Mouse (Mus musculus): Measurements from ENCODE around the gene Ppib. TPM values are rescaled to one million over a fixed set of nuclear protein-coding genes. Genes with fewer than 3 reads are reported as not detected.

Ppib gene
- polyA plus RNA-seq, 1 experiment, result 31.6 TPM

DNA sequence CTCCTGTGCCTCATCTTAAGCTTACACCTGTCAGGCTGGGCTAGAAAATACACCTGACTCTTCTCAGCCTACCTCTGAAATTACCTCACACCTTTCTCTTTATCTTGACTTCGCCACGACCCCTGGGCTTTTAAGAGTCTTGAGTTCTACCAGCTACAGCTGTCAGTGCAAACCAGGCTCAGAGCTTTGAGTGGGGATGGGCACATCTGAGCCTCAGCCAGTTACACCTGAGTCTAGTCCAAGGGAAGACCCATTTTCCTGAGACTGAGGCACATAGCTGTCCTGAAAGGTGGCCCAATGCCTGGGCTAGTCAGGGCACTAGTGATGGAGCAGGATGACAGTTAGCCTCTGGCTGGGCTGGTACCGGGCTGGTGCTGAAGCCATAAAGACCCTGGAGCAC is 6.8 kb downstream of the Ppib start:
- TF ChIP-seq GATA1 (IDR thresholded peaks at IDR 0.05; ENCODE audit: low read length), result no peak

GRCm38 (mm10) chr9:66067542-66067941 is 7.5 kb downstream of the Ppib start:
- TF ChIP-seq GATA1 (IDR thresholded peaks at IDR 0.05; ENCODE audit: low read length), result no peak

GRCm38 (mm10) chr9:66068056-66068455 is 8.0 kb downstream of the Ppib start:
- TF ChIP-seq GATA1 (IDR thresholded peaks at IDR 0.05; ENCODE audit: low read length), result no peak

DNA sequence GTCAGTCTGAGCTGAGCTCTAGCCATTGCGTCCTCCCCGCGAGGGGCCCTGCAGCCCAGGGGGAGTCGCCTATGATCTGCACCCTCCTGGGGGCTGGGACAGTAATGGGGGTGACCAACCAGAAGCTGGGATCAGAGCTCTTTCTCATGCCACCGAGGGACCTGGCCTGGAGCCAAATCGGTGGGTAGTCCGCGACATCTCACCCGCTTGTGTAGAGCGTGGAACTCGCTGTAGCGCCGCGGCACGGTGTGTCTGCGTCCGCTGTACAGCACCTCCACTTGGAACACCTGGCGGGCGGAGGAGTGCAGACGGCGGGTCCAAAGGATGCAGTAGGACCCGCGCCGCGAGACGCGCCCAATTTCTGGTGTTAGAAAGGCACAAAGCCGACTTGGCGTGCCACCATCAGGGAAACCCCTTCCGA is 9.0 kb downstream of the Ppib start:
- no peak for TF ChIP-seq GATA1 (IDR thresholded peaks at IDR 0.05; ENCODE audit: low read length)

DNA sequence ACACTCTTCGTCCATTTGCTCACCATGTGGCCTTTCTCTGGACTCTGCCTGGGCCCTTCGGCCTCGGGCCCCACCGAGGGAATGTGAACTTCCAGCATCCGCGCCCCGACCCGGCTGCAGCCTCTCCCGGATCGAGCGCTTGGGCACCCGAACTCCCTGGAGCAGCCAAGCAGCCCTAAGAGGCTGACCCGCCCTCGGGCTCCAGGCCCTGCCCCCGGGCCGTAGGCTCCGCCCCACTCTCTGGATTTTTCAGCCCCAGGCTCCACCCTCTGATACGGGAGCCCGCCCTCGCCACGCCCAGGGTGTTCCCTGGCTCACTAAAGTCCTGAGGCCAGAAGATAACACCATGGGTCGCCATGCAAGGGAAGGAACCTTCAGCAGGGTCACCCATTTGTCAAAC is 9.6 kb downstream of the Ppib start, which contains the start of gene Snx22:
Gene Snx22 (minus strand): TSS at position 137 of the 400 bp plus-strand sequence.
- no peak for TF ChIP-seq GATA1 (IDR thresholded peaks at IDR 0.05; ENCODE audit: low read length)

- TF ChIP-seq GATA1 (IDR thresholded peaks at IDR 0.05; ENCODE audit: low read length), result no peak
Measured at GRCm38 (mm10) chr9:66070151-66070550, 10.1 kb downstream of the Ppib start.

DNA sequence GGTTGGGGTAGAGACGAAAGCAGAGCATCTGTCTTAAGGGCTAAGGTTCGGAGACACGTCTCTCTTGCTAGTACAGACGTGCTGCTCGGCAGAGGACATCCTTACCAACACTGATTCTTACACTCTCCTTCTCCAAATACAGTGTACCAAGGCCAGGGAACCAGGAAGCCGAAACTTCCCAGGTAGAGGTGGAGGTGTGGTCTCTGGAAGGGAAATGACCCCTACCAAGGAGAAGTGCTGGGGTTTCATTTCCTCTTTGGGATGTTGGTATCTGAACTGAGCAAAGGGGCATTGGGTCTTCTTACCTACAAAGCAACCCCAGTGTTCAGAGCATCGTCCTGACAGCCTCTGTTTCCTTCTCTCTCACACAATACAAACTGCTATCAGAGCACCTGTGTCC is 12.7 kb downstream of the Ppib start:
- TF ChIP-seq GATA1 (IDR thresholded peaks at IDR 0.05; ENCODE audit: low read length), result no peak

DNA sequence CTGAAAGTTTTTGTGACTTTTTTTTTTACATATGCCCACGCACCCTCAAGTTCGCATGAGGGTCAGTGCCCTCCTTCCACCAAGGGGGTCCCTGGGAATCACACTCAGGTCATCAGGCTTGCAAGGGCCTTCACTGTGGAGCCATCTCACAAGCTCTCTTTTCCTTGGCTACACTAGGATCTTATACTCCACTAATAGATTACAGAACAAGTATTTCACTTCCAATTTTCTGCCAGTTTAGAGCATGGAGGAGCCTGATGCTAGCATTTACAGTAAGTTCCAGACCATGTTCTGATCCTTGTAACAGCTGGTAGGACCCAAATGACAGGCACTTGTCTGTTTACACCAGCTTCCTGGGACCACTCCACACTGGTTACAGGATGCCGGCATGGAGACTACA is 18.1 kb downstream of the Ppib start:
- TF ChIP-seq GATA1 (IDR thresholded peaks at IDR 0.05; ENCODE audit: low read length), result no peak

GRCm38 (mm10) chr9:66078493-66078892 is 18.5 kb downstream of the Ppib start:
- TF ChIP-seq GATA1 (IDR thresholded peaks at IDR 0.05; ENCODE audit: low read length), result no peak

GRCm38 (mm10) chr9:66080804-66081459 is 20.9 kb downstream of the Ppib start:
- no peak for TF ChIP-seq GATA1 (IDR thresholded peaks at IDR 0.05; ENCODE audit: low read length)

GRCm38 (mm10) chr9:66081999-66082398 is 22.0 kb downstream of the Ppib start:
- no peak for TF ChIP-seq GATA1 (IDR thresholded peaks at IDR 0.05; ENCODE audit: low read length)

- TF ChIP-seq GATA1 (IDR thresholded peaks at IDR 0.05; ENCODE audit: low read length), result no peak
Measured at GRCm38 (mm10) chr9:66084171-66084570, 24.1 kb downstream of the Ppib start.

GRCm38 (mm10) chr9:66087062-66087461 is 27.0 kb downstream of the Ppib start:
- TF ChIP-seq GATA1 (IDR thresholded peaks at IDR 0.05; ENCODE audit: low read length), result no peak

DNA sequence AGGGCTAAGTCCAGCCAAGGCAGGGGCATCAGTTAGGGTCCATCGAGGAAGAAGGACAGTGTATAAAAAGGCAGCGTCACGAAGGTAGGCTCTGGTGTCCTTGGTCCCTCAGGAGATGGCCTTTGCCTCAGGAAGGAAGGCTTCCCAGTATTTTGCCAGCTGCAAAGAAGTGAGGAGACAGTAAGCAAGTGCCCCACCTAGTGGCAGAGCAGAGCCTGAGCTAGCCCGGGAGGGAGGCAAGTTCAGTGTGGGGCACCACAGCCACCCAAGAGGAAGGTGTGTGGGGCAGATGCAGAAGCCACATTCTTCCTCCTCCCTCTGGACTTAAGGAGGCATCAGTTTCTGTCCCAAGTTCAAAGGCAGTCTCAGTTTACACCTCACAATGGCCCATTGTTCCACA is 28.4 kb downstream of the Ppib start:
- TF ChIP-seq GATA1 (IDR thresholded peaks at IDR 0.05; ENCODE audit: low read length), result no peak

DNA sequence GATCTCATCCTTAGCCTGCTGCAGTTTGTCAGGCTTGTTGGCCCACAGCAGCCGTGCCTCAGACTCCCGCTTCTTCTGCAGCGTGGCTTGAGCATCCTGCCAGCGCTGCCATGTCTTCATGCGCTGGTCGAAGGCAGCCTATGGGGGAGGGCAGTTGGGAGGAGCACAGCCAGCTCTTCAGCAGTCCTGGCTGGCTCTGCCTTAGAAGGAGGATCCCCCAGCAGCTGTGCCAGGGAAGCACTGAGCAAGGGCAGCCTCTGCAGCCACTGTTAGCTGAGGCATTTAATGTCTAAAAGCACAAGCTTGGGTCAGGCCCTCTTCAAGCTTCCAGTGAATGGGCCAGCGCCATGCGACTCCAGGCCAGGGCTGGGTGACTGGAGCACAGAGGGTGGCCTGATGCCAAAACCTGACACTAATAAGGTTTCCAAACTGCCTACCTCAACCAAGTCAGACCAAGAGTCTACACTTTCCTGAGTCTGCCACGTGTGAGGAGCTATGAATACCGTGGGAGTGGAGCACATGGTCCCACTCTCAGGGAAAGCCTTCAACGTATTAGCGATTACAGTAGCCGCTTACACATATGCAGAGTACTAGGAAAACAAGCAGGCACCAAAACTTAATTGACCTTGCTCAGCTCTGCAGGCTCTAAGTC is 30.7 kb downstream of the Ppib start:
- TF ChIP-seq GATA1 (IDR thresholded peaks at IDR 0.05; ENCODE audit: low read length), result no peak

DNA sequence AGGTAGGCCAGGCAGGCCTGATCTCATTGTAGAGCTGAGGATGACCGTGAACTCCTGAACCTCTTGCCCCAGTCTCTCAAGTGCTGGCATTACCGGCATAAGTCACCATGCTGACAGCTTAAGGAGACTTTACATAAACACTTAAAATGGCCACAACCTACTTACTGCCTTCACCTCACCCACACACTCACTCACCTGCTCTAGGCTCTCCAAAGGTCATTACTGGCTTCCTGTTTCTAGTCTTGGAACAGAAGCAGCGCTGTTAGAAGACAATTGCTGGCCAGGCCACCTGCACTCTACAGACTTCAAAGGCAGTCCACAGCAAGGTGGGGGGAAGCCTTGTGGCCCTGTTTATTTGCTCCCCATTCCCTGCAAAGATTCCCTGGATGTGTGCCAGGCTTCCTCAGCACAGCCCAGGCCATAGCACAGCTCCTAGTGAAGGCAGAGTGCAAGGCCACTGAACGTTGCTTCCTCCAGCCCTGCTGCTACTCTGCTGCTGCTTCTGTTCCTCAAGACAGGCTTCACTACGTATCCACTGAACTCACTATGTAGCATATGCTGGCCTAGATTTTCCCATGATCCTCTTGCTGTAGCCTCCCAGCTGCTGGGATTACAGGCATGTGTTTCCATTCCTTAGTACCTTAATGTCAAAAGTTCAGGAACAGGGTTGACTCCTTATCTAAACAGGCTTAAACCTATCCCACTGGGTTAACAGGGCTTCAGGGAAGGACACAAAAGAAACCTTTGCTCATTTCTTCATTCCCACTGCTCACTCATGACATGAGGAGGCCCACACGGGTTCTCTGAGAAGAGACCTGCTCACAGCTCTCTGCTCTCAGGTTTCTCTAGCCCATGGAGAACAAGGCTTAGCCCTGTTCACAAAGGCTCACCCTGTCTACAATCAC is 31.6 kb downstream of the Ppib start:
- no peak for TF ChIP-seq GATA1 (IDR thresholded peaks at IDR 0.05; ENCODE audit: low read length)

All from G1E-ER4 (cell line).